Mouse (Mus musculus) neural tube, embryonic 11.5 days (tissue): Measurements from ENCODE around the gene Zfp219. TPM values are rescaled to one million over a fixed set of nuclear protein-coding genes. Genes with fewer than 3 reads are reported as not detected.

Experiments used
- ATAC-seq: fragments of 200-750 bp; cut with Nextera tagmentation; 2 replicates; pipeline ENCODE4 v1.8.0; 2017; ENCODE audit warnings: moderate number of reproducible peaks, mild to moderate bottlenecking, moderate TSS enrichment, moderate library complexity; ENCODE audit not compliant: insufficient read depth, low FRiP score, low TSS enrichment
- DNase-seq: peaks from one replicate; pipeline ENCODE4 v3.0.0-alpha.2; 2015; ENCODE audit warnings: low spot score
- H3K27ac ChIP-seq: fragments of 300-500 bp; sonication (generic); 2 replicates; pipeline ENCODE4 v1.5.1; 2014; ENCODE audit warnings: low read depth, mild to moderate bottlenecking, low read length
- H3K27me3 ChIP-seq: fragments of 300-500 bp; sonication (generic); 2 replicates; pipeline ENCODE4 v1.6.1; 2014; ENCODE audit warnings: mild to moderate bottlenecking, low read length, mixed read lengths; ENCODE audit not compliant: control insufficient read depth, insufficient read depth
- H3K36me3 ChIP-seq: fragments of 300-500 bp; sonication (generic); 2 replicates; pipeline ENCODE4 v1.6.1; 2014; ENCODE audit warnings: mild to moderate bottlenecking, low read length, moderate library complexity, mixed read lengths; ENCODE audit not compliant: control insufficient read depth, insufficient read depth
- H3K4me1 ChIP-seq: fragments of 300-500 bp; sonication (generic); 2 replicates; pipeline ENCODE4 v1.6.1; 2014; ENCODE audit warnings: low read length, mixed read lengths; ENCODE audit not compliant: control insufficient read depth, insufficient read depth
- H3K4me2 ChIP-seq: fragments of 300-500 bp; sonication (generic); 2 replicates; pipeline ENCODE4 v1.6.1; 2014; ENCODE audit warnings: low read depth, mild to moderate bottlenecking, moderate library complexity
- H3K4me3 ChIP-seq: fragments of 300-500 bp; sonication (generic); 2 replicates; pipeline ENCODE4 v1.5.1; 2014; ENCODE audit warnings: low read depth, low read length
- H3K9ac ChIP-seq: fragments of 300-500 bp; sonication (generic); 2 replicates; pipeline ENCODE4 v1.6.1; 2014; ENCODE audit warnings: mild to moderate bottlenecking, low read length
- H3K9me3 ChIP-seq: fragments of 300-500 bp; sonication (generic); 2 replicates; pipeline ENCODE4 v1.6.1; 2016; ENCODE audit warnings: low read length; ENCODE audit not compliant: control insufficient read depth
- WGBS: fragments of 180-500 bp; shearing (Covaris S2); extraction: QIAGEN DNeasy Blood & Tissue Kit; methylation state at CpG from one replicate; pipeline ENCODE4 v1.1.7; 2014; 5-methylcytosine and 5-hydroxymethylcytosine counted together
- polyA plus RNA-seq: library from polyadenylated mRNA; unstranded; fragments of >200 nt; fragmentation: Nextera tagmentation; extraction: Ambion mirVana; gene quantifications from 2 replicates; pipeline ENCODE4 v1.2.1, GENCODE M21; 2014

Zfp219 gene
- polyA plus RNA-seq, 1 experiment from 2014 or later = 83.3 TPM

DNA sequence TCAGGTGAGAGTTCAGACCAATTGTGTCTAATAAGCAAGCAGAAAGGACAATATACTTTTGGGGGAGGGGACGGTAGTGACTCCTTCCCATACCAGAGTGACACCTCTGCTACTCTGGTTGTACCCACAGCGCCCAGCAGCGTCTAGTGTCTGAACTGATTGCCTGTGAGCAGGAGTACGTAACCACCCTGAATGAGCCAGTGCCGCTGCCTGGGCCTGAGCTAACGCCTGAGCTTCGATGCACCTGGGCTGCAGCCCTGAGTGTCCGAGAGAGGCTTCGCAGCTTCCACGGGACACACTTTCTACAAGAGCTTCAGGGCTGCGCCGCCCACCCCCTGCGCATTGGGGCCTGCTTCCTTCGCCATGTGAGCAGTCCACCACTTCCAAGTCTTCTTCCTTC lies 23.1 kb downstream of the Zfp219 start:
- ATAC-seq = no peak
- Histone ChIP-seq H3K9me3 (no peaks in the 10 kb centered on the region), H3K4me2 (no peak overlapping the region), H3K4me3 (no peak overlapping the region), H3K27me3 (no peaks in the 10 kb centered on the region), H3K4me1 (no peaks in the 10 kb centered on the region), H3K9ac (no peak overlapping the region), H3K27ac (no peak overlapping the region), H3K36me3 (peaks cover 37% of the 10 kb centered on the region)
- DNase-seq = no peak
- WGBS = 87% methylated on average over 14 of the region's 14 CpGs

DNA sequence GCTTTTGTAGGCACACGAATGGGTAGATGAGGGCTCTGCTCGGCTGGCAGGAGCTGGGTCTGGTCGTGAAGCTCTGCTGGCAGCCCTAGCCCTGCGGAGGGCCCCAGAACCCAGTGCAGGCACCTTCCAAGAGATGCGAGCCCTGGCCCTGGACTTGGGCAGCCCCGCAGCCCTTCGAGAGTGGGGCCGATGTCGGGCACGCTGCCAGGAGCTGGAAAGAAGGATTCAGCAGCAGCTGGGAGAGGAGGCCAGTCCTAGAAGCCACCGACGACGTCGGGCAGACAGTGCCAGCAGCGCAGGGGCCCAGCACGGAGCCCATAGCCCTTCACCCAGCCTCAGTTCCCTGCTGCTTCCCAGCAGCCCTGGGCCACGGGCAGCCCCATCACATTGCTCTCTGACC lies 23.7 kb downstream of the Zfp219 start:
- no peak overlapping the region for H3K27ac ChIP-seq
- H3K9me3 ChIP-seq = no peaks in the 10 kb centered on the region
- ATAC-seq (no peak), DNase-seq (no peak)
- H3K4me1 ChIP-seq = no peaks in the 10 kb centered on the region
- no peak overlapping the region for H3K4me3 ChIP-seq
- no peaks in the 10 kb centered on the region for H3K27me3 ChIP-seq
- no peak overlapping the region for H3K9ac ChIP-seq
- WGBS = 75% methylated on average over 17 of the region's 17 CpGs
- H3K36me3 ChIP-seq = peaks cover 31% of the 10 kb centered on the region
- H3K4me2 ChIP-seq = no peak overlapping the region

DNA sequence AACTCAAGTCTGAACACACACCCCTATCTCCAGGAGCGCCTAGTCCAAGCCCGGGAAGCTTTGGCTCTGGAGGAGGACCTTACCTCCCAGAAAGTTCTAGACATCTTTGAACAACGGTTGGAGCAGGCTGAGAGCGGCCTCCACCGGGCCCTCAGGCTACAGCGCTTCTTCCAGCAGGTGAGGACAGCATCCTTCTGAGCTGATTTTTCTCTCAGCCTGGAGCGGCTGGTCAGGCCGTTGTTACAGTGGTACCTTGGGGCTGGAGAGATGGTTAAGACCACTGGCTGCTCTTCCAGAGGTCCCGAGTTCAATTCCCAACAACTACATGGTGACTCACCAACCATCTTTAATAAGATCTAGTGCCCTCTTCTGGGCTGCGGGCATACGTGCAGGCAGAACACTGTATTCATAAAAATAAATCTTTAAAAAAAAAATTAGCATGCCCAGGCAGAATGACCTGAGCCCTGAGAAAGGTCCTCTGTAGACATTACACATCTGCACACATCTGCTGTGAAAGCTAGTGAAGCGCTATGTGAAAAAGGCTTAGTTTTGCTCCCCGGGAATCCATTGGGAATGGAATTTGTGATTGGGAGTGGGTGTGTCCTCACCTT lies 24.2 kb downstream of the Zfp219 start:
- no peaks in the 10 kb centered on the region for H3K9me3 ChIP-seq
- H3K27ac ChIP-seq = no peak overlapping the region
- DNase-seq (no peak), ATAC-seq (no peak)
- H3K36me3 ChIP-seq = peaks cover 30% of the 10 kb centered on the region
- H3K27me3 ChIP-seq = no peaks in the 10 kb centered on the region
- H3K9ac ChIP-seq = no peak overlapping the region
- no peaks in the 10 kb centered on the region for H3K4me1 ChIP-seq
- WGBS = 91% methylated on average over 13 of the region's 13 CpGs
- no peak overlapping the region for H3K4me2 ChIP-seq
- H3K4me3 ChIP-seq = no peak overlapping the region

DNA sequence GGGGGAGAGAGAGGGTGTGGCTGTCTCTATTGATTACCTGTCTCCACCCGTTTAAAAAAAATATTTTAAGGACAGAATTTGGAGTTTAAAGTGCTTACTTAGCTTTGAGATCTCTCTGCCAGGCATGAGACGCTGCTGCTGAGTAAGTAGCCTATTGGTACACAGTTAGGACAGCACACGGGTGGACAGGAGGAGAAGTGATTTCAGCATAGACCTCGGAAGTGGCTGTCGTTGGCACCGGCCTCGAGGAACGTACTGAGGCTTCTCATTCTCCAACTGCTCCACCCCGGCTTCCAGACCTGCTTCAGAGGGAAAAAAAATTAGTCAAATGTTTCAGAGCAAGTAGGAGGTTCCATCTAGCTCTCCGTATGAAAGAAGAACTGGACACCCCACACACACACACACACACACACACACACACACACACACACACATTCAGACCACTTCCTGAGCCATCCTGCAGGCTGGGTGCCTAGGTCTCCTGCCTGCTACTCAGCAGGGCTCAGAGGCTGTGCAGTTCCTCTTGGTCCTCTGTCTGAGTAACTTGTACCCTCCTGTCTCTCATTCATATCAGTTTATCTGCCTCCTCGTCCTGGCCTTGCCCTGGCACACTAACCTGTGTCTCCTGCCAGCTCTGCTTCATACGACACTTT lies 25.2 kb downstream of the Zfp219 start:
- DNase-seq = no peak
- peaks cover 33% of the 10 kb centered on the region for H3K36me3 ChIP-seq
- H3K4me1 ChIP-seq = no peaks in the 10 kb centered on the region
- no peak overlapping the region for H3K4me2 ChIP-seq
- WGBS = 89% methylated on average over 12 of the region's 12 CpGs
- H3K27ac ChIP-seq = no peak overlapping the region
- H3K4me3 ChIP-seq = no peak overlapping the region
- H3K9me3 ChIP-seq = no peaks in the 10 kb centered on the region
- no peak overlapping the region for H3K9ac ChIP-seq
- no peaks in the 10 kb centered on the region for H3K27me3 ChIP-seq
- no peak for ATAC-seq

DNA sequence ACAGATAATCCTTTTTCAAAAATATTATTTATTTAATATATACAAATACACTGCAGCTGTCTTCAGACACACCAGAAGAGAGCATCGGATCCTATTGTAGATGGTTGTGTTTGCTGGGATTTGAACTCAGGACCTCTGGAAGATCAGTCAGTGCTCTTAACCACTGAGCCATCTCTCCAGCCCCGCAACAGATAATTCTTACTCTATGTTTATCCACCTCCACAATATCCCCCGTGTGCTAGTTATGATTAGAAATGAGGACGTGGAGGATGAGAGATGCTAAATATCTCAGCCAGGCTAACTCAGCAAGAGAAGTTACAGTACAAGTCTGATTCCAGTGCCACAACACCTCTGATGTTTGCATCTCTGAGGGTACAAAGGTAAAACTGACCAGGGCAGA lies 26.1 kb downstream of the Zfp219 start:
- no peak overlapping the region for H3K9ac ChIP-seq
- H3K4me1 ChIP-seq = no peaks in the 10 kb centered on the region; the same call in 1 of the 2 replicates
- H3K9me3 ChIP-seq = no peaks in the 10 kb centered on the region
- no peak overlapping the region for H3K4me3 ChIP-seq
- ATAC-seq = no peak
- no peaks in the 10 kb centered on the region for H3K27me3 ChIP-seq
- 96% methylated on average over 4 of the region's 4 CpGs for WGBS
- DNase-seq = no peak
- peaks cover 35% of the 10 kb centered on the region for H3K36me3 ChIP-seq
- no peak overlapping the region for H3K4me2 ChIP-seq
- no peak overlapping the region for H3K27ac ChIP-seq

DNA sequence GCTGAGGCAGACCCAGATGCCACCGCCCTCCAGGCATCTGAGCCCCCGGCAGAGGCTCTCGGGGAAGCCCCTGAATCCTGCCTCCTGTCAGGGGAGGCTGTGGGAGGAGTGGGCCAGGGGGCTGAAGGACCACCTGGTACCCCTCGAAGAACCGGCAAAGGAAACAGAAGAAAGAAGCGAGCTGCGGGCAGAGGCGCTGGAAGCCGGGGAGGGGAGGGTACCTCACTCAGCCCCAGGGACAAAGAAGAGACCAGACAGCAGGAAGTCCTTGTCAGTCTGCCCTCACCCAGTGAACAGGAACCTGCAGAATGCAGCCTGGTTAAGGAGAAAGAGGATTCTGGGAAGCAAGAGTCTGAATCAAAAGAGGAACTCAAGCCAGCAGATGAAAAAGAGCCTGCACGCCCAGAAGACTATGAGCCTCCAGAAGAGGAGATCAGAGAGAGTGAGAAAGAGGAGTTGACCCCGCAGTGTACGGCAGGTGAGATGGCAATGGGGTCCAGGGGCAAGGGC lies 31.0 kb downstream of the Zfp219 start:
- Histone ChIP-seq H3K4me3 (no peak overlapping the region), H3K36me3 (peaks cover 17% of the 10 kb centered on the region), H3K9ac (no peak overlapping the region), H3K4me2 (no peak overlapping the region), H3K9me3 (no peaks in the 10 kb centered on the region), H3K27me3 (no peaks in the 10 kb centered on the region), H3K27ac (no peak overlapping the region), H3K4me1 (peaks cover 6% of the 10 kb centered on the region)
- 77% methylated on average over 11 of the region's 12 CpGs for WGBS
- no peak for DNase-seq
- no peak for ATAC-seq

DNA sequence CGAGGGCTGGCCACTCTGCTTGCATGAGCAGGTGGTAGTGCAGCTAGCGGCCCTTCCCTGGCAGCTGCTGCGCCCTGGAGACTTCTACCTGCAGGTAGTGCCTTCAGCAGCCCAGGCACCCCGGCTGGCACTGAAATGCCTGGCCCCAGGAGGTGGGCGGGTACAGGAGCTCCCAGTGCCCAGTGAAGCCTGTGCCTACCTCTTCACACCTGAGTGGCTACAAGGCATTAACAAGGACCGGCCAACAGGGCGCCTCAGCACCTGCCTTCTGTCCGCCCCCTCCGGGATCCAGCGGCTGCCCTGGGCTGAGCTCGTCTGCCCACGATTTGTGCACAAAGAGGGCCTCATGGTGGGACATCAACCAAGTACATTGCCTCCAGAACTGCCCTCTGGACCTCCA lies 31.8 kb downstream of the Zfp219 start:
- H3K4me2 ChIP-seq = no peak overlapping the region
- H3K36me3 ChIP-seq = peaks cover 15% of the 10 kb centered on the region
- no peak overlapping the region for H3K9ac ChIP-seq
- ATAC-seq (no peak), DNase-seq (no peak)
- WGBS = 79% methylated on average over 12 of the region's 12 CpGs
- H3K9me3 ChIP-seq = no peaks in the 10 kb centered on the region
- no peaks in the 10 kb centered on the region for H3K27me3 ChIP-seq
- H3K4me3 ChIP-seq = no peak overlapping the region
- no peak overlapping the region for H3K27ac ChIP-seq
- peaks cover 10% of the 10 kb centered on the region for H3K4me1 ChIP-seq

DNA sequence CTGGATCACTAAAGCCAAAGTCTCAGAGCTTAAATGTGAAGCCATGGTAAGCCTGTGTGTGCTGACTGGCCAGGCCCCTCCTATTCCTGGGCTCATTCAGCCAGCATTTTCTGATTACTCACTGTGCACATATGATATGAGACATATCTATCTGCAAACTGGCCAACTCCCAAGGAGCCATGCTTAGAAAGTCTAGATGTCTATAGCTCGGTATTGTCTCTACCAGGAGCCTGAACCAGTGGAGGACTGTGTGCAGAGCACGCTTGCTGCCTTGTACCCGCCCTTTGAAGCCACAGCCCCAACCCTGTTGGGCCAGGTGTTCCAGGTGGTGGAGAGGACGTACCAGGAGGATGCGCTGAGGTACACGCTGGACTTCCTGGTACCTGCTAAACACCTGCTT lies 33.4 kb downstream of the Zfp219 start:
- no peaks in the 10 kb centered on the region for H3K27me3 ChIP-seq
- H3K4me3 ChIP-seq = no peak overlapping the region
- WGBS = 88% methylated on average over 6 of the region's 6 CpGs
- peaks cover 12% of the 10 kb centered on the region for H3K4me1 ChIP-seq
- no peak overlapping the region for H3K9ac ChIP-seq
- no peak overlapping the region for H3K4me2 ChIP-seq
- DNase-seq = no peak
- no peaks in the 10 kb centered on the region for H3K9me3 ChIP-seq
- no peak for ATAC-seq
- H3K27ac ChIP-seq = no peak overlapping the region
- H3K36me3 ChIP-seq = peaks cover 15% of the 10 kb centered on the region

DNA sequence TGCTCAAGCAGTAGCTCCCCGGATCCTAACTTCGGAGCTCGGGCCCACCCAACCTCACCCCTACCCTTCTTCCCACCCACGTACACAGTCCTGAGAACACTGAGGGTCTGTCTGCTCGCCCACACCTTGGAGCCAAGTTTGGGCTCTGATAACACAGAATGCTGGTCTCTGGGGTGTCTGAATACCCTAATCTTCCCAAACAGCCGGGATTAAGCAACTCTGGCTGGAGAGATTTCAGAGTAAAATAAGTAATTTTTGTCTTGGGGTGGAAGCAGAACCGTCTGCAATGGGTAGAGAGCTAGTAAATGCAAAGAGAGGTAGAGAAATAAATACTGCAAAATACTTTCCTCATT lies 34.4 kb downstream of the Zfp219 start:
- H3K27ac ChIP-seq = peak overlapping the region; percentile 74
- peaks cover 12% of the 10 kb centered on the region for H3K4me1 ChIP-seq
- H3K9ac ChIP-seq = peak overlapping the region; percentile 77
- ATAC-seq (no peak), DNase-seq (no peak)
- peak overlapping the region; percentile 89 for H3K4me2 ChIP-seq
- H3K27me3 ChIP-seq = no peaks in the 10 kb centered on the region
- H3K4me3 ChIP-seq = peak overlapping the region; percentile 65
- 8% methylated on average over 7 of the region's 7 CpGs for WGBS
- no peaks in the 10 kb centered on the region for H3K9me3 ChIP-seq
- H3K36me3 ChIP-seq = peaks cover 15% of the 10 kb centered on the region
